Mouse (Mus musculus): ENCODE data around the gene Sesn1.

DNA sequence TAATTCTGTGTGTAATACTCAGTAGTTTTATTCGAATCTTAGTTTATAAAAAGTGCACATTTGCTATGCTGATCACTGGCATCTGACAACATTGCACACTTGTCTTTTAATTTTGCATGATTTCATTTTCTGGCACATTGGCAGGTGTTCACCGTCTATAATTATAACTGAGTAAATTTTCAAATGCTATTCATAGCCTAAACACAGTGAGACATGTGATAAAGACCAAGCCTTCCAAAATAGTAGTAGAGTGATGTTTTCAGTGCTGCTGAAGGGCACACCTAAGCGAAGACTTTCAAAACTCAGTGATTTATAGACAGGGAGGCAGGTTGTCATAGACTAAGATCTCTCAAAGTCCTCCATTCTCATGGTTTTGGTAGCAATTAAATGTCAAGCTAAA is 9.6 kb downstream of the Sesn1 start:
- no peak for TF ChIP-seq EP300 (IDR thresholded peaks at IDR 0.05; ENCODE audit: low read depth)
- no peak for TF ChIP-seq CTCF (IDR thresholded peaks at IDR 0.05; ENCODE audit: low read depth)

Data from liver, postnatal 0 days (tissue).